Mouse (Mus musculus) liver, embryonic 13.5 days (tissue): ENCODE results near the gene Ovca2. TPM values are rescaled to one million over a fixed set of nuclear protein-coding genes. Genes with fewer than 3 reads are reported as not detected.

Source experiments
- ATAC-seq: fragments of 200-750 bp; cut with Nextera tagmentation; 2 replicates; pipeline ENCODE4 v1.8.0; 2017; ENCODE audit warnings: low read depth, mild to moderate bottlenecking, moderate number of reproducible peaks, moderate library complexity
- DNase-seq: peaks from one replicate; pipeline ENCODE4 v3.0.0; 2022
- H3K27ac ChIP-seq: fragments of 300-500 bp; sonication (generic); 2 replicates; pipeline ENCODE4 v1.5.1; 2015; ENCODE audit warnings: moderate library complexity, mild to moderate bottlenecking, inconsistent platforms
- H3K27me3 ChIP-seq: fragments of 300-500 bp; sonication (generic); 2 replicates; pipeline ENCODE4 v1.6.1; 2015; ENCODE audit warnings: mild to moderate bottlenecking, inconsistent platforms
- H3K36me3 ChIP-seq: fragments of 300-500 bp; sonication (generic); 2 replicates; pipeline ENCODE4 v1.6.1; 2015; ENCODE audit warnings: mild to moderate bottlenecking, inconsistent platforms
- H3K4me1 ChIP-seq: fragments of 300-500 bp; sonication (generic); replicated peaks from 2 replicates; pipeline ENCODE4 v1.6.1; 2015; ENCODE audit warnings: inconsistent platforms
- H3K4me2 ChIP-seq: fragments of 300-500 bp; sonication (generic); 2 replicates; pipeline ENCODE4 v1.6.1; 2015; ENCODE audit warnings: inconsistent platforms, mild to moderate bottlenecking, moderate library complexity
- H3K4me3 ChIP-seq: fragments of 300-500 bp; sonication (generic); replicated peaks from 2 replicates; pipeline ENCODE4 v1.5.1; 2015; ENCODE audit warnings: mild to moderate bottlenecking, inconsistent platforms
- H3K9ac ChIP-seq: fragments of 300-500 bp; sonication (generic); 2 replicates; pipeline ENCODE4 v1.6.1; 2015; ENCODE audit warnings: mild to moderate bottlenecking, inconsistent platforms
- H3K9me3 ChIP-seq: fragments of 300-500 bp; sonication (generic); replicated peaks from 2 replicates; pipeline ENCODE4 v1.6.1; 2016; ENCODE audit warnings: inconsistent platforms
- WGBS: fragments of 180-500 bp; shearing (Covaris S2); methylation state at CpG from one replicate; pipeline ENCODE4 v1.1.7; 2015; ENCODE audit not compliant: insufficient replicate concordance; 5-methylcytosine and 5-hydroxymethylcytosine counted together
- polyA plus RNA-seq: library from polyadenylated mRNA; unstranded; fragments of >200 nt; fragmentation: Nextera tagmentation; extraction: Ambion mirVana; gene quantifications from 2 replicates; pipeline ENCODE4 v1.2.1, GENCODE M21; 2015

The Ovca2 gene
- polyA plus RNA-seq, 1 experiment from 2014 or later: 13.3 TPM

DNA sequence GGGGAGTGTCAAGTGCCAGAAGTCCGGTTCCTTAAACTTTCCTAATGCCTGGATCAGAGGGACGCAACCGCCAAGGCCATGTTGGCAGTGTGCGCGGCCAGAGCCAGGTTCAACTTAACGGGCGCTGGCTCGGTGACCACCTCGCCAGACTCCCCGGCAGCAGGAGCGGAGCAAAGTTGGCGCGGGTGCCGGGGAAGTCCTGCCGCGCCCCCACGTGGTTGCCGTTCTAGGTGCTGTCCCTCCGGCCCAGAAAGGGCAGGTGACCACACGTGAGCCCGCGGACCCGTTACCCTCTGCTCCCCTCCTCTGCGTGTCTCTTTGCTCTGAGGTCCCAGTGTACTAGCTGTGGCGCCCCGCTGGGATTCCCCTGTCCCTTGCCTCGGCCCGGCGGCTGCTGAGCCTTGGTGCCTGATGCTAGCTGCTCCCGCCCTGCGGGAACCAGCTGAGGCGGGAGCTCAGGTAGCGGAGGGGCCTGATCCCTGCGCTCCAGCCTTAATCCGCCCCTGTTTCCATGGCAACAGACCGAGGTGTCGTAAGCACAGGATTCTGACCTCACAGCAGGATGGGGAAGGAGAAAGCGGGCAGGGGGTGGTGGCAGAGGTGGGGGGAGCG, 16.3 kb upstream of the Ovca2 start:
- H3K4me3 ChIP-seq: peak overlapping the region; percentile 61
- WGBS: 1% methylated on average over 39 of the region's 39 CpGs
- ATAC-seq: no peak

DNA sequence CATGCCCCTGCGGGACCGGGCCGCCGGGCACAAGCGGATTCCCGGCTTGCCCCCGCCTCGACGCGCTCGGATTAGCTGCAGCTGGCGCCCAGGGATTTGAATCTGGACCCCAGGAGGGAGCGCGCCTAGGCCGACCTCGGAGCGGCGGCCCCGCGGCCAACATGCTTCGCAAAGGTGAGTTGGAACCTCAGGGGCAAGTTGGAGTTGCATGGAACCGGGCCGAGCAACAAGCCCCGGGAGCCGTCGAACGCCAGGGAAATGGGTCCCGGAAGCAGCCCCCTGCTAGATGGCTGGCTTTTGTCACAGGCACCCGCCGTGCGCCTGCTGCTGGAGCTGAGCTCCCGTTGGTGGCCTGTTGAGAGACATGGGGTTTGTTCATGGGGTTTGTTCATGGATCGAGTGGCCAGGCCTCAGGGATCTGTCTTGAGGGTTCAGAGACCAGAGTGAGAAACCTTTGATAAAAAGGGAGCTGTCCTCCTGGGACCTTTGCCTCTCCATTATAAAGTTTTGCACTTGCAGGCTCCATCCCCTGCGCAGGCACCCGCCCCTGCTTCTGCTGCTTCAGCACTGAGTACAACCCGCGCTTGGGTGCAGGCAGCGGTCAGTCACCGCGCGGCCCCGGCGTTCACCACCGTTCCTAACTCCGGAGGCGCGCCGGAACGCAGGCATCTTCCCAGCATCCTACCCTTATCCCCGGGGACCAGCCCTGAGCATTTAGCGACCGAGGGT, 15.7 kb upstream of the Ovca2 start:
- H3K9ac ChIP-seq: peak overlapping the region; percentile 55
- peaks cover 86% of the 10 kb centered on the region for H3K27me3 ChIP-seq
- DNase-seq: no peak

More for the DNA sequence above, 16.3 kb upstream of the Ovca2 start:
- H3K4me1 ChIP-seq: peaks cover 50% of the 10 kb centered on the region
- no peaks in the 10 kb centered on the region for H3K36me3 ChIP-seq
- H3K4me2 ChIP-seq: peak overlapping the region; percentile 79
- no peak overlapping the region for H3K9ac ChIP-seq
- H3K27me3 ChIP-seq: peaks cover 92% of the 10 kb centered on the region
- no peaks in the 10 kb centered on the region for H3K9me3 ChIP-seq
- no peak overlapping the region for H3K27ac ChIP-seq
- DNase-seq: no peak

GRCm38 (mm10) chr11:75193256-75194071, 14.8 kb upstream of the Ovca2 start, which contains the start of gene Rtn4rl1:
TSS of gene Rtn4rl1 (plus strand) at chr11:75193783.
- WGBS: under 1% methylated on average over 84 of the region's 84 CpGs

More for the DNA sequence above, 15.7 kb upstream of the Ovca2 start:
- Histone ChIP-seq H3K4me2 (peak overlapping the region; percentile 79), H3K9me3 (no peaks in the 10 kb centered on the region), H3K36me3 (no peaks in the 10 kb centered on the region), H3K4me1 (peaks cover 57% of the 10 kb centered on the region), H3K27ac (no peak overlapping the region), H3K4me3 (peak overlapping the region; percentile 61)
- no peak for ATAC-seq
- 1% methylated on average over 52 of the region's 52 CpGs for WGBS

DNA sequence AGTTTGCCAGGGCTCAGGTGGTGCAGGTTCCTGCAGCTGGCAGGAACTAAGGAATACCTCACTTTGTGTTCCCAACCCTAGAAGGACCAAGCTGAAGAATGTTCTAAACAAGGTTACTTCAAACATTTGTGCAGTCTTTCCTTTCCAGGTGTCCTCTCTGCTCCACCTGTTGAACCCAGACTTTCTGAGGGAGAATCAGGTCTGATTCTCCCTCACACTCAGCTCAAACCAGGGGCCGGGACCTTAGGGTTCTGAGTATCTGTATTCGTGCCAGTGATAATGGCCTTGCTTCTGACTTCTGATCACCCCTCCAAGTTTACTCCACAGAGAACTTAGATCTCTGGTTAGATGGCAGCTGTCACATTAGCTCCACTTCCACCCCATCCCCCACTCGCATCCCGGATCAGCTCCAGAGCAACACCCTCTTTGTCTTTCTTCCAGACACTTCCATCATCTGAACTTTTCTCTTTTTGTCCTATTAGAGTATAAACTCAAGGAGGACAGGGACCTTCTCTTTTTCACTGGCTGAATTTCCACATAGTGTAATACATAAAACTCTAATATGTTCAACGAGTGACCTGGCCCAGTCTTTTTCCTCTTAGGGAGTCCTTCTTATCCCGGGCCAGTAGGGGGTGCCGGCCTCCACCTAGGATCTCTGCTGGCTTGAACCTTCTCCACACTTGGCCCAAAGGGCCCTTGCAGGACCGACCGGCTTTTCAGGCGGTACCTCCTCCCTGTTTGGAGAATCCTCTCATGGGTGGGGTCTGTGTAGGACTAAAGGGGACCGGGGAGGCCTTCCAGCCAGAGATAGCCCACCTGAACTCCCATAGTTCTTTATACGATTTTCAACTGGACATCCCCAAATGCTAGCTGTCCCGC, 13.9 kb upstream of the Ovca2 start:
- Histone ChIP-seq H3K9me3 (no peaks in the 10 kb centered on the region), H3K36me3 (no peaks in the 10 kb centered on the region), H3K4me2 (peak overlapping the region; percentile 79), H3K4me3 (peak overlapping the region; percentile 61), H3K27ac (no peak overlapping the region; the same call in 1 of the 2 replicates), H3K9ac (peak overlapping the region; percentile 55; the same call in 1 of the 2 replicates), H3K27me3 (peaks cover 70% of the 10 kb centered on the region), H3K4me1 (peaks cover 61% of the 10 kb centered on the region)
- ATAC-seq: 0 out of 2 replicates have a peak, but pooled peaks have one; percentile 22
- WGBS: 25% methylated on average over 13 of the region's 13 CpGs
- DNase-seq: peak; percentile 68

More at GRCm38 (mm10) chr11:75193256-75194071, 14.8 kb upstream of the Ovca2 start, which contains the start of gene Rtn4rl1:
- Histone ChIP-seq H3K4me3 (peak within 1 kb of the TSS; percentile 61), H3K9me3 (no peaks in the 10 kb centered on the region), H3K36me3 (no peaks in the 10 kb centered on the region), H3K4me2 (peak within 1 kb of the TSS; percentile 79), H3K9ac (peak within 1 kb of the TSS; percentile 55), H3K4me1 (peaks cover 65% of the 10 kb centered on the region), H3K27ac (no peak within 1 kb of the TSS), H3K27me3 (peaks cover 79% of the 10 kb centered on the region)
- no peak for DNase-seq
- no peak for ATAC-seq

GRCm38 (mm10) chr11:75191841-75192240, 13.2 kb upstream of the Ovca2 start:
- no peak overlapping the region for H3K4me2 ChIP-seq
- ATAC-seq (no peak), DNase-seq (no peak)
- peaks cover 62% of the 10 kb centered on the region for H3K27me3 ChIP-seq
- H3K9ac ChIP-seq: no peak overlapping the region
- 53% methylated on average over 6 of the region's 6 CpGs for WGBS
- H3K9me3 ChIP-seq: no peaks in the 10 kb centered on the region
- no peak overlapping the region; the same call in 1 of the 2 replicates for H3K27ac ChIP-seq
- peaks cover 61% of the 10 kb centered on the region for H3K4me1 ChIP-seq
- H3K4me3 ChIP-seq: no peak overlapping the region
- H3K36me3 ChIP-seq: no peaks in the 10 kb centered on the region

DNA sequence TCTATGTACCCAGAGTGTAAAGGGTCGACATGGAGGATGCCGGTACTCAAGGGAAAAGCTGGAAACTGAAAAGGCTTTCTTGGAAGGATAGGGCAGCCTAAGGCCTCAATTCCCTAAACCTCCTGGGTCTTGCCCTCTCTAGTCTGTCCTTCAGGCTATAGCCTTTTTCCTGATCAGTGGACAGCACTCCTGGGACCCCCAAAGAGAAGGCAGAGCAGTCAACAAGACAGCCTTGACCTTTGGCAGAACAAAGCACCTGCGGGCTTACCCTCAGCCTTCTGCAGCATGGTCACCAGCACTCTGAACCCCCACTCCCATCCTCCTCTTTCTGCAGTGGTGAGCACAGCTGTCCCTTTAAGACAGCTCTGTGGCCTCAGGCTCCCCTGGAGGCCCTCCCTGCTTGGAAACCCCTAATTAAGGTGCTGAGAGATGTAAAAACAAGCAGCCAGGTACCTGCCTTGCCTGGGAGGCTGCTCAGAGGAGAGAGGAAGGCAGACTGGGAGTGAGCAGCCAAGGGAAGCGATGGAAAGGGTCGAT, 12.3 kb upstream of the Ovca2 start, which contains the start of gene Dph1:
Gene Dph1 (minus strand): TSS at position 337 of the 537 bp plus-strand sequence.
- peak within 1 kb of the TSS; percentile 80 for H3K27ac ChIP-seq
- DNase-seq: no peak
- peaks cover 1% of the 10 kb centered on the region; the same call in 1 of the 2 replicates for H3K36me3 ChIP-seq
- peak within 1 kb of the TSS; percentile 86 for H3K4me3 ChIP-seq
- ATAC-seq: no peak
- H3K4me1 ChIP-seq: peaks cover 61% of the 10 kb centered on the region
- WGBS: 58% methylated on average over 5 of the region's 5 CpGs
- peak within 1 kb of the TSS; percentile 94 for H3K4me2 ChIP-seq
- peaks cover 54% of the 10 kb centered on the region for H3K27me3 ChIP-seq
- no peaks in the 10 kb centered on the region for H3K9me3 ChIP-seq
- peak within 1 kb of the TSS; percentile 81 for H3K9ac ChIP-seq

GRCm38 (mm10) chr11:75190371-75190724, 11.7 kb upstream of the Ovca2 start:
- Histone ChIP-seq H3K4me2 (peak overlapping the region; percentile 94), H3K9ac (peak overlapping the region; percentile 81), H3K36me3 (peaks cover 7% of the 10 kb centered on the region; the same call in 1 of the 2 replicates), H3K9me3 (no peaks in the 10 kb centered on the region), H3K4me1 (peaks cover 61% of the 10 kb centered on the region), H3K27ac (peak overlapping the region; percentile 80), H3K27me3 (peaks cover 47% of the 10 kb centered on the region), H3K4me3 (peak overlapping the region; percentile 86)
- WGBS: under 1% methylated on average over 24 of the region's 24 CpGs
- DNase-seq: peak; percentile 78
- peak; percentile 77 for ATAC-seq

DNA sequence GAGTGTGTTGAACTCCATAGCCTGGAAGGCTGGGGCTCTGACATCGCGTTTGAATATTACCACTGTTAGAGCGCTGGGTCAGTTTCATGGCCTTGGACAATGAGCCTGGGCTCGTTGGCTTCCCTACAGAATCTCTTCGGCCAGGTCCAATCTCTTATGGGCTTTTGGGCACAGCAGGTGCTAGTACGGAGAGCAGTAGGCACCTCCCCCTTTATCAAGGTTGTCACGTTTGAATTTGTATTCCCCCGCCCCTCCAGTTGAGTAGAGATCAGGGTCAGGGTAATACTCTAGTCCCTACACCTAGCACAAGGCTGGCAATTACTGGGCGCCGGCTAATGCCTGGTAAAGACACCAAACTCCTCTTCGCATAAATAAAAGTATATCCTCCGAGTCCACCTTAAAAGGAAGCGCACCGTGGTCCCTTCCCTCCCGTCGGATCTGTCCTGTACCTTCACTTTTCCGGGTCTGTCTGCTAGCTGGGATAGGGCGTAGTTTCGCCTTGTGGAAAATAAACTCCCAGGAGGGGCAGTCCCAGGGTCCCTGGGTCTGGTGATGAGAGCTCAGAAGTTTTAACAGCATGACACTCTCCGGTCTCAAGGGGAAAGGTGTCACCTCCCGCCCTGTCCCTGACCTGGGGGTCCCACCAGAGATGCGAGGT, 11.2 kb upstream of the Ovca2 start:
- Histone ChIP-seq H3K4me2 (peak overlapping the region; percentile 94), H3K9me3 (no peaks in the 10 kb centered on the region), H3K4me1 (peaks cover 57% of the 10 kb centered on the region), H3K27ac (peak overlapping the region; percentile 80), H3K9ac (peak overlapping the region; percentile 81), H3K36me3 (peaks cover 12% of the 10 kb centered on the region), H3K27me3 (peaks cover 42% of the 10 kb centered on the region), H3K4me3 (peak overlapping the region; percentile 86)
- ATAC-seq (peak; percentile 79), DNase-seq (no peak)
- under 1% methylated on average over 22 of the region's 22 CpGs for WGBS

DNA sequence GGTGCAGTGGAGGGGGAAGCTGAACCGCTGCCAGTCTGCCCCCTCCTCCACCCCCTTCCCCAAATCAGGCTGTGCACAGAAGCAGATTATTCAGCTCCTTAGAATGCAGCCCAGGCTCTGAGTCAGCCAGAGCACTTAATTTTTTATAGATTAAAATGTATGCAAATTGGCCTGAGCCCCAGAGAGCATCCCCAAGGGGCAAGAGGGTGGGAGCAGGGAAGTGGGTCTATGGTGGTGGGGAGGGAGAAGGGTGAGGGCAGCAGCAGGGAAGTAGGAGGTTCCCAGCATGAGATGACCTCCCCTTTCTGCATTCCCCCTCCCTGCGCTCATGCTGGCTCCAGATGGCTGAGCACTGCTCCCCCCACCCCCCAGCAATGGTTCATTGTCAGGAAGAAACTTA, 6.4 kb upstream of the Ovca2 start:
- Histone ChIP-seq H3K9me3 (no peaks in the 10 kb centered on the region), H3K27me3 (no peaks in the 10 kb centered on the region), H3K4me3 (no peak overlapping the region), H3K36me3 (peaks cover 58% of the 10 kb centered on the region), H3K4me1 (peaks cover 18% of the 10 kb centered on the region), H3K27ac (no peak overlapping the region; the same call in 1 of the 2 replicates), H3K4me2 (no peak overlapping the region), H3K9ac (no peak overlapping the region)
- WGBS: 88% methylated on average over 2 of the region's 2 CpGs
- no peak for ATAC-seq
- no peak for DNase-seq

DNA sequence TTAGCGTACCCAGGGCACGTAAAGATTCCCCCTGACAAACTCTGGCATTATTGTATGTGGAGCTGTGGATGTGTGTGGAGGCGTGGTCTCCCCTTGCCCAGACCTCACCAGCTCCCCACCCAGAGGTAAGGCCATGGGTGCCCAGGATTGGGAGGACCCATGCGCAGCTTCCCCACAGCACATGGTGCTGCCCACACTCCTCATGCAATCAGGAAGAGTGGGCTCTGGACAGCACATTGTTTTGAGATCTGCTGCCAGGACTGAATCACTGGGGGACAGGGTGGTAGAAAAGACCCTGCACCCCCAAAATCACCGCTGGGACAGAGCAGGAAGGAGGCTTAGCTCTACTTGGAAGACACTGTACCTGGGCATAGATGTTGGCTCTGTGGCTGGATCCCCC, 5.9 kb upstream of the Ovca2 start:
- Histone ChIP-seq H3K27me3 (no peaks in the 10 kb centered on the region), H3K4me3 (no peak overlapping the region), H3K4me1 (peaks cover 15% of the 10 kb centered on the region), H3K27ac (no peak overlapping the region; the same call in 1 of the 2 replicates), H3K9me3 (no peaks in the 10 kb centered on the region), H3K9ac (no peak overlapping the region), H3K36me3 (peaks cover 58% of the 10 kb centered on the region), H3K4me2 (no peak overlapping the region)
- WGBS: 79% methylated on average over 5 of the region's 5 CpGs
- ATAC-seq: no peak
- DNase-seq: no peak
